Mouse (Mus musculus) heart, postnatal 0 days (tissue): ENCODE measurements at regions not wholly inside any gene's neighbourhood (a gene's known extent, or its start where the extent isn't known, plus 50 kb on each side); places are given as distances from the start of the nearest gene placed in this dataset.

Experiments
- ATAC-seq: fragments of 200-750 bp; cut with Nextera tagmentation; 2 replicates; pipeline ENCODE4 v1.8.0; 2017; ENCODE audit warnings: low read depth, moderate number of reproducible peaks, moderate library complexity; ENCODE audit not compliant: insufficient read depth
- DNase-seq: peaks from one replicate; pipeline ENCODE4 v3.0.0-alpha.2; 2016; ENCODE audit warnings: low spot score
- H3K27ac ChIP-seq: fragments of 300-500 bp; sonication (generic); 2 replicates; pipeline ENCODE4 v1.5.1; 2014; ENCODE audit warnings: low read depth, mild to moderate bottlenecking
- H3K27me3 ChIP-seq: fragments of 300-500 bp; sonication (generic); 2 replicates; pipeline ENCODE4 v1.6.1; 2014; ENCODE audit warnings: low read length, mixed read lengths; ENCODE audit not compliant: control insufficient read depth, insufficient read depth
- H3K36me3 ChIP-seq: fragments of 300-500 bp; sonication (generic); replicated peaks from 2 replicates; pipeline ENCODE4 v1.6.1; 2014; ENCODE audit warnings: low read length, mixed read lengths; ENCODE audit not compliant: control insufficient read depth, insufficient read depth
- H3K4me1 ChIP-seq: fragments of 300-500 bp; sonication (generic); 2 replicates; pipeline ENCODE4 v1.6.1; 2014; ENCODE audit warnings: antibody characterized with exemption; ENCODE audit not compliant: control insufficient read depth, insufficient read depth
- H3K4me2 ChIP-seq: fragments of 300-500 bp; sonication (generic); 2 replicates; pipeline ENCODE4 v1.6.1; 2014; ENCODE audit warnings: low read depth, mild to moderate bottlenecking, low read length, moderate library complexity
- H3K4me3 ChIP-seq: fragments of 300-500 bp; sonication (generic); 2 replicates; pipeline ENCODE4 v1.5.1; 2014; ENCODE audit warnings: low read depth, low read length
- H3K9ac ChIP-seq: fragments of 300-500 bp; sonication (generic); replicated peaks from 2 replicates; pipeline ENCODE4 v1.6.1; 2014; ENCODE audit warnings: low read depth, low read length, mixed read lengths
- H3K9me3 ChIP-seq: fragments of 300-500 bp; sonication (generic); replicated peaks from 2 replicates; pipeline ENCODE4 v1.6.1; 2016; ENCODE audit warnings: low read length; ENCODE audit not compliant: control insufficient read depth
- CTCF ChIP-seq: IDR thresholded peaks from 2 replicates; pipeline ENCODE4 v1.5.1; 2016; ENCODE audit warnings: antibody characterized with exemption, control low read depth, low read depth
- EP300 ChIP-seq: IDR thresholded peaks from 2 replicates; pipeline ENCODE4 v1.6.1; 2016; ENCODE audit warnings: antibody characterized with exemption, low read depth
- WGBS: fragments of 180-500 bp; shearing (Covaris S2); extraction: QIAGEN DNeasy Blood & Tissue Kit; methylation state at CpG from one replicate; pipeline ENCODE4 v1.1.7; 2014; 5-methylcytosine and 5-hydroxymethylcytosine counted together

DNA sequence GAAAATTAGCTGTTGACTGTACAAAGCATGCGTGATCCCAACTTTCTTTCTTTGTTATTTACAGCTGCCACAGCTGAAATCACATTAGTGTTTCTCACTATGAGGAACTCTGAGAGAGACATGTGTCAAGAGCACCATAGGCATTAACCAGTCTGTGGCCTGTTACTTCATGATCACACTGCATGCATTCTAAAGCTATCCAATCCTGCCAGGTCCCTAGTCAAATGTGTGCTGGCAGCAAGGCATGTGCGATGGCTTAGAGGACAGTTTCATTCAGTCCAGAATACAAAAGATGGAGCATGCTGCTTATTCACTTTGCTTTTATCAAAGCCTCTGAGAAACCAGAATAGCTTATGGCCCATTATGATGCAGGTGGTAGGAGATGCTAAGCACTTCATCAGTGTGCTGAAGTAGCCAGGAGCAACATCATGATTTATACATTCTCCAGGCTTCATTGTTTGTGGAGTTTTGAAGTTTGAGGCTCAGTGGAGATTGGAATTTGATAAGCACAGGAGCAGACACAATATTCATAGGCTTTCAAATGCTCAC lies 882.9 kb upstream of the Lrrn3 start:
- no peaks in the 10 kb centered on the region for H3K36me3 ChIP-seq
- no peaks in the 10 kb centered on the region for H3K9me3 ChIP-seq
- ATAC-seq: no peak
- TF ChIP-seq EP300: no peak
- no peak for TF ChIP-seq CTCF
- H3K27me3 ChIP-seq: no peaks in the 10 kb centered on the region
- no peak overlapping the region for H3K4me2 ChIP-seq
- WGBS: 70% methylated on average over 2 of the region's 2 CpGs
- no peak overlapping the region for H3K4me3 ChIP-seq
- DNase-seq: no peak
- H3K9ac ChIP-seq: no peak overlapping the region
- H3K4me1 ChIP-seq: no peaks in the 10 kb centered on the region
- no peak overlapping the region for H3K27ac ChIP-seq

DNA sequence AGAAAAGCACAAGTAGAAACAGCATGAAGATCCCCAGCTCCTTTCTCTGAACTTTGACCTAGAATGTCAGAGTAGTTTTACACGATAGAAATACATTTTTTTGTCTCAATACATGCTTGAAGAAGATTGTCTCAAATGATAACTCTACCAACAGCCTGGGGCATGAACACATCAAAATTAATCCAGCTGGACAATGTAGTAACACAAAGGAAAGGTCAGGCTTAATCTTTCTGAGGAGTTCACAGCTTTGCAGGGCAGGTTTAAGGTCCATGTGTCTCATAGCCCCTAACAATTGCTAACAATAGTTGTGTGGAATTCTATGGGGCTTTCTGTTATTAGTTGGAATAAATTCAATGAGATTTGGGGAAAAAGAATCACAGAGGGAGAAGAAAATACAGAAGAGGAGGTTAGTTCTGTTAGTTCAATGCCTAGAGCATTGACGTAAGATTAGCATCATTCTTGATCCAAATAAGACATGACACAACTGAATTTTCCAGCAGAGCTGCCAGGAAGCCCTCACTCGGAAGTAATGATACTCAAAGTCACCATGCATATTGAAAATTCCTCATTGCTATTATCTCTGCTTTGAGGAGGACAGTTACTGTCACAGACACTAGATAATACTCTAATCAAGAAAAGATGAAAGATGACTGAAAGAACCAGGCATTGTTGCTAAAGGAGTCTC lies 852.9 kb upstream of the Lrrn3 start:
- DNase-seq: no peak
- Histone ChIP-seq H3K4me1 (no peaks in the 10 kb centered on the region), H3K4me2 (no peak overlapping the region), H3K27me3 (no peaks in the 10 kb centered on the region), H3K9ac (no peak overlapping the region), H3K9me3 (no peaks in the 10 kb centered on the region), H3K36me3 (no peaks in the 10 kb centered on the region), H3K4me3 (no peak overlapping the region), H3K27ac (no peak overlapping the region)
- ATAC-seq: no peak
- no peak for TF ChIP-seq EP300
- no peak for TF ChIP-seq CTCF
- 64% methylated on average over 3 of the region's 3 CpGs for WGBS

DNA sequence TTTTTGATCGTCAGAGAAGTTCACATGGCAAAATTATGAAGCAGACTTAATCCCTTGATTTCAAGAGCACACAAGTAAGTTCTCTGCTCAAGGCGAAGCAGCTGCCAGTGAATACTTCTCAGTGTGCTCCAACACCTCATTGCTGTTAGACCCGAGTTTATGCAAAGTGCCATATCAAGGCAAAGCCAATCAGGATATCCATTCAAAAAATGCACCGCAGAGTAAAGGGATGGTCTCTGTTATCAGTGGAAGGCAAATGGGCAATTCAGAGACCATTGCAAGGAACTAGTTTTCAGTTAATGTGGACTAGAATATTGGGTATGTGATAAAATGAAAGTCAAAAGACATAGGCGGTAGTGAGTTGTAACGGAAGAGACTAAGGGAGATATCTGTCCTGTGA lies 820.2 kb upstream of the Lrrn3 start:
- H3K9ac ChIP-seq: no peak overlapping the region
- no peak overlapping the region for H3K27ac ChIP-seq
- H3K27me3 ChIP-seq: no peaks in the 10 kb centered on the region
- no peaks in the 10 kb centered on the region for H3K4me1 ChIP-seq
- DNase-seq (no peak), ATAC-seq (no peak)
- no peaks in the 10 kb centered on the region for H3K9me3 ChIP-seq
- 59% methylated on average over 6 of the region's 6 CpGs for WGBS
- no peak overlapping the region for H3K4me3 ChIP-seq
- H3K36me3 ChIP-seq: no peaks in the 10 kb centered on the region
- H3K4me2 ChIP-seq: no peak overlapping the region
- no peak for TF ChIP-seq EP300
- no peak for TF ChIP-seq CTCF

DNA sequence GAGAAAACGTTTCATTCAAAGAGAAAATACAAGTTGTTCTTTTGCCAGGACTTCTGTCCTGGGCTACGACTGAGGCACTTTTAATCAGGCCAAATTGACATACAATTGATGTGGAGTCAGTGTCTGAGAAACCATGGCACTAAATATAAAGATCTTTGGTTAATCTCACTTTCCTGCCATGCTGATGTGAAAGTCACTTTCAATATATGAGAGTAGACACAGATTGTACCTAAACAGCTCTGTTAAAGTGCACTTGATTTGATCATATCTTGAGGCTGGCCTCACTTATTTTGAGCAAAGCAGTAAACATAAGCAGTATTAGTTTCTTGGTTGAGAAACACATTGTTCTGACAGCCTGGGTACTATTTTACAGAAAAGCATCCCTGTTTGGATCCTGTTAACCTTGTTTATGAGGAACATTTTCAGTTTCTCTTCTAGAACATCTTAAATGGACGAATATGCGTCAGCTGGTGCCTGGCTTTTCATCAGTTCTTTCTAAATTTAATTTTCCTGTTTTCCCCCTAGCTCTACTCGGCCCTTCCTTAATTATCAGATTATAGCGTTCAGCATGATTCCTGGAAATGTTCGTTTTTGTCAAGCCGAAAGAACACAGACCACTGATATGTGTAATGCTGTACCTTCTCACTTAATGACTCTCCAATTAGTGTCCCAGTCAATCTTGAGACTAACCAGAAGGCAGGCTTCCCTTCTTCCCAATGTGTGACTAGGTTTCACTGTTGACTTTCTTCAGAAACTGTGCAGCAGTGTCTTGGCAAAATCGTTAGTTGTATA lies 791.2 kb upstream of the Lrrn3 start:
- no peak overlapping the region for H3K27ac ChIP-seq
- H3K9ac ChIP-seq: no peak overlapping the region
- no peaks in the 10 kb centered on the region for H3K4me1 ChIP-seq
- H3K4me3 ChIP-seq: no peak overlapping the region
- no peak for ATAC-seq
- no peak overlapping the region for H3K4me2 ChIP-seq
- no peak for DNase-seq
- TF ChIP-seq CTCF (no peak), EP300 (no peak)
- H3K36me3 ChIP-seq: no peaks in the 10 kb centered on the region
- H3K27me3 ChIP-seq: no peaks in the 10 kb centered on the region
- 53% methylated on average over 9 of the region's 9 CpGs for WGBS
- H3K9me3 ChIP-seq: no peaks in the 10 kb centered on the region

DNA sequence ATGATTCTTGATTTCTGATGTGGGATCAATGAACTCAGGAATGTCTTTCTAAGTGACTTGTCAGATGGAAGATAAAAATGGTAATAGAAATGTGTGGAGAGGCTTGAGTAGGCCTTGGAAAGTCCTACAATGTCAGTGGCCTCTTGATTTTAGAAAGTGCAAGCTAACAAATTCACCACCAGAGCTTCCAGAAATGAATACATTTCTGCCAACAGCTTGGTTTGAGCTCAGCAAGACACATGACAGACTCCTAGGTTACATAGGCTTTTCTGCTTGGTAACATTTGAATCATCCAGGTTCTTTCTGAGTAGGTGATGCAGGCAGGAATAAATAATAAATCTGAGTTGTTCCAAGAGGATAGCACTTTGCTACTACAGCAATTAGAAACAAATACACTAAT lies 764.2 kb upstream of the Lrrn3 start:
- no peak overlapping the region for H3K4me2 ChIP-seq
- no peak overlapping the region for H3K27ac ChIP-seq
- TF ChIP-seq EP300 (no peak), CTCF (no peak)
- H3K4me1 ChIP-seq: no peaks in the 10 kb centered on the region
- no peaks in the 10 kb centered on the region for H3K36me3 ChIP-seq
- no peaks in the 10 kb centered on the region for H3K9me3 ChIP-seq
- no peak for DNase-seq
- H3K9ac ChIP-seq: no peak overlapping the region
- ATAC-seq: no peak
- H3K27me3 ChIP-seq: no peaks in the 10 kb centered on the region
- H3K4me3 ChIP-seq: no peak overlapping the region
